In genomic region chr16:91917631-91918096, GRCm38 (mm10) we compare ENCODE assay signal across 8 mouse cellular contexts.
DNase-seq lines count a peak whose midpoint lies in the region; ATAC-seq and TF ChIP-seq lines count a peak whose summit lies in the region.

No protein-coding gene starts in this region.

- WGBS in forebrain, embryonic 16.5 days: 19% methylated on average over 17 of the region's 17 CpGs
- WGBS in lung, embryonic 14.5 days: 27% methylated on average over 17 of the region's 17 CpGs
- WGBS in olfactory bulb, adult 2 months: 7% methylated on average over 17 of the region's 17 CpGs

- peak; percentile 86 for DNase-seq in G1E (ENCODE audit: low spot score)
- peak; percentile 91 for DNase-seq in cerebellum, adult 18-20 months
- peak; percentile 83 to 85 for DNase-seq in heart, postnatal 36 days
- DNase-seq in layer of hippocampus, adult 2 months (ENCODE audit: low spot score in 2 of 2): peak; percentile 88 to 93
- peak; percentile 90 for DNase-seq in lung, embryonic 14.5 days
- peak; percentile 74 to 76 for DNase-seq in thymus, adult 18-20 months

- no peak for TF ChIP-seq POLR2A in olfactory bulb, adult 2 months (IDR thresholded peaks at IDR 0.05; ENCODE audit: insufficient read depth, low read depth, low read length)

- intact Hi-C loops in heart, postnatal 36 days (cut with DNase I): loop anchor here (1.0 to 5.0 kb wide), 3 partner anchors 90 to 223 kb away; no protein-coding TSS in a partner anchor

- H3K9me3 ChIP-seq in G1E (replicated peaks): no peaks in the 10 kb centered on the region
- no peaks in the 10 kb centered on the region for H3K9me3 ChIP-seq in forebrain, embryonic 16.5 days (ENCODE audit: control insufficient read depth, low read length)
- H3K9me3 ChIP-seq in lung, embryonic 14.5 days (ENCODE audit: low read depth, low read length): no peaks in the 10 kb centered on the region

- peak; percentile 75 for ATAC-seq in G1E (ENCODE audit: extremely low read depth, insufficient number of reproducible peaks, low FRiP score, poor library complexity, severe bottlenecking)
- peak; percentile 74 for ATAC-seq in forebrain, embryonic 16.5 days
- ATAC-seq in lung, embryonic 14.5 days (ENCODE audit: insufficient read depth): peak; percentile 81

- TF ChIP-seq CTCF in G1E (IDR thresholded peaks at IDR 0.05; ENCODE audit: low read depth, low read length): peak; percentile 88
- peak; percentile 98 for TF ChIP-seq CTCF in layer of hippocampus, adult 2 months (conservative IDR thresholded peaks at IDR 0.05)
- TF ChIP-seq CTCF in lung, embryonic 14.5 days (IDR thresholded peaks at IDR 0.05; ENCODE audit: low read depth): peak; percentile 96
- peak; percentile 92 for TF ChIP-seq CTCF in olfactory bulb, adult 2 months (IDR thresholded peaks at IDR 0.05; ENCODE audit: insufficient read depth, low read depth, low read length)

- H3K27ac ChIP-seq in forebrain, embryonic 16.5 days (ENCODE audit: low read length): peak overlapping the region; percentile 66
- peak overlapping the region; percentile 82 for H3K27ac ChIP-seq in layer of hippocampus, adult 2 months
- no peak overlapping the region for H3K27ac ChIP-seq in lung, embryonic 14.5 days (ENCODE audit: low read depth)
- H3K27ac ChIP-seq in olfactory bulb, adult 2 months (ENCODE audit: insufficient read depth, low read depth, low read length): no peak overlapping the region

- H3K36me3 ChIP-seq in G1E (replicated peaks): peaks cover 8% of the 10 kb centered on the region
- no peaks in the 10 kb centered on the region for H3K36me3 ChIP-seq in forebrain, embryonic 16.5 days (ENCODE audit: control insufficient read depth, insufficient read depth)
- 0 out of 2 replicates have a peak, but pooled peaks cover under 1% of the 10 kb centered on the region for H3K36me3 ChIP-seq in lung, embryonic 14.5 days (ENCODE audit: insufficient read depth)

- H3K4me3 ChIP-seq in G1E (ENCODE audit: low read depth, low read length): peak overlapping the region; percentile 20; the same call in 1 of the 2 replicates
- H3K4me3 ChIP-seq in forebrain, embryonic 16.5 days (replicated peaks; ENCODE audit: low read length): no peak overlapping the region
- peak overlapping the region; percentile 57 for H3K4me3 ChIP-seq in layer of hippocampus, adult 2 months
- H3K4me3 ChIP-seq in lung, embryonic 14.5 days (ENCODE audit: low read depth, low read length): peak overlapping the region; percentile 27; the same call in 1 of the 2 replicates
- peak overlapping the region; percentile 22 for H3K4me3 ChIP-seq in olfactory bulb, adult 2 months (ENCODE audit: insufficient read depth, low read depth, low read length)

- peaks cover 38% of the 10 kb centered on the region for H3K4me1 ChIP-seq in G1E (ENCODE audit: insufficient read depth, low read depth, low read length)
- peaks cover 16% of the 10 kb centered on the region for H3K4me1 ChIP-seq in forebrain, embryonic 16.5 days (replicated peaks; ENCODE audit: control insufficient read depth, insufficient read depth, low read length)
- H3K4me1 ChIP-seq in lung, embryonic 14.5 days (ENCODE audit: insufficient read depth): no peaks in the 10 kb centered on the region
- H3K4me1 ChIP-seq in olfactory bulb, adult 2 months (ENCODE audit: control insufficient read depth, insufficient read depth, low read length): peaks cover 8% of the 10 kb centered on the region

- peaks cover 34% of the 10 kb centered on the region for H3K27me3 ChIP-seq in G1E (ENCODE audit: insufficient read depth, low read length)
- no peaks in the 10 kb centered on the region for H3K27me3 ChIP-seq in forebrain, embryonic 16.5 days (replicated peaks; ENCODE audit: control insufficient read depth, insufficient read depth, low read length)
- no peaks in the 10 kb centered on the region for H3K27me3 ChIP-seq in lung, embryonic 14.5 days (ENCODE audit: insufficient read depth, low read length)

- peak overlapping the region; percentile 10; the same call in 1 of the 2 replicates for H3K9ac ChIP-seq in forebrain, embryonic 16.5 days (replicated peaks; ENCODE audit: low read depth, low read length)
- H3K9ac ChIP-seq in lung, embryonic 14.5 days: peak overlapping the region; percentile 43

- H3K4me2 ChIP-seq in forebrain, embryonic 16.5 days (ENCODE audit: low read length): peak overlapping the region; percentile 15; the same call in 1 of the 2 replicates
- peak overlapping the region; percentile 57 for H3K4me2 ChIP-seq in lung, embryonic 14.5 days

Comparison
In these comparisons a context has a peak if more than half of its experiments do, and no peak if none do; other contexts are left out.
1. H3K27ac ChIP-seq: peak in forebrain, embryonic 16.5 days (single experiment) and layer of hippocampus, adult 2 months (single experiment); none in lung, embryonic 14.5 days (single experiment) and olfactory bulb, adult 2 months (single experiment).
2. Peak in every context shown above with its lines, with median percentiles within 50 percentile points of each other: ATAC-seq, DNase-seq and CTCF ChIP-seq.